Mouse (Mus musculus) neural tube, embryonic 14.5 days (tissue): ENCODE measurements at regions not wholly inside any gene's neighbourhood (a gene's known extent, or its start where the extent isn't known, plus 50 kb on each side); places are given as distances from the start of the nearest gene placed in this dataset.

ENCODE experiments used
- ATAC-seq: fragments of 200-750 bp; cut with Nextera tagmentation; 2 replicates; pipeline ENCODE4 v1.8.0; 2017; ENCODE audit warnings: low read depth, mild to moderate bottlenecking, moderate TSS enrichment, moderate library complexity
- H3K27ac ChIP-seq: fragments of 300-500 bp; sonication (generic); 2 replicates; pipeline ENCODE4 v1.5.1; 2014; ENCODE audit warnings: low read depth, mild to moderate bottlenecking, control low read depth, low read length, moderate library complexity, mixed read lengths
- H3K27me3 ChIP-seq: fragments of 300-500 bp; sonication (generic); 2 replicates; pipeline ENCODE4 v1.6.1; 2014; ENCODE audit warnings: low read length; ENCODE audit not compliant: control insufficient read depth, insufficient read depth
- H3K36me3 ChIP-seq: fragments of 300-500 bp; sonication (generic); 2 replicates; pipeline ENCODE4 v1.6.1; 2014; ENCODE audit warnings: low read length, mixed read lengths; ENCODE audit not compliant: control insufficient read depth, insufficient read depth
- H3K4me1 ChIP-seq: fragments of 300-500 bp; sonication (generic); 2 replicates; pipeline ENCODE4 v1.6.1; 2014; ENCODE audit warnings: low read length; ENCODE audit not compliant: control insufficient read depth, insufficient read depth
- H3K4me2 ChIP-seq: fragments of 300-500 bp; sonication (generic); 2 replicates; pipeline ENCODE4 v1.6.1; 2014; ENCODE audit warnings: mild to moderate bottlenecking, low read depth, low read length, control low read depth
- H3K4me3 ChIP-seq: fragments of 300-500 bp; sonication (generic); 2 replicates; pipeline ENCODE4 v1.5.1; 2014; ENCODE audit warnings: low read depth, low read length, control low read depth, mixed read lengths
- H3K9ac ChIP-seq: fragments of 300-500 bp; sonication (generic); replicated peaks from 2 replicates; pipeline ENCODE4 v1.6.1; 2014; ENCODE audit warnings: low read depth, mild to moderate bottlenecking, control low read depth, low read length, mixed read lengths
- H3K9me3 ChIP-seq: fragments of 300-500 bp; sonication (generic); 2 replicates; pipeline ENCODE4 v1.6.1; 2016; ENCODE audit warnings: low read length; ENCODE audit not compliant: control insufficient read depth
- whole genome bisulfite sequencing: fragments of 180-500 bp; shearing (Covaris S2); extraction: QIAGEN DNeasy Blood & Tissue Kit; methylation state at CpG from one replicate; pipeline ENCODE4 v1.1.7; 2014; 5-methylcytosine and 5-hydroxymethylcytosine counted together

GRCm38 (mm10) chr3:73323214-73323613, 265.6 kb upstream of the Slitrk3 start:
- Histone ChIP-seq H3K36me3 (no peaks in the 10 kb centered on the region), H3K27ac (no peak overlapping the region), H3K4me1 (no peaks in the 10 kb centered on the region), H3K27me3 (no peaks in the 10 kb centered on the region), H3K9ac (no peak overlapping the region), H3K9me3 (no peaks in the 10 kb centered on the region), H3K4me3 (no peak overlapping the region), H3K4me2 (no peak overlapping the region)
- no peak for ATAC-seq
- WGBS = 70% methylated on average over 1 of the region's 1 CpGs
